Mouse (Mus musculus) urinary bladder, postnatal 10 days (tissue): ENCODE measurements around the gene Leng8.
A peak's percentile ranks its signal among the peaks of the same experiment; 100 is the strongest.

Experiments used
- DNase-seq: peaks from one replicate; pipeline ENCODE4 v3.0.0; 2022; ENCODE audit warnings: low spot score

Leng8 gene

DNA sequence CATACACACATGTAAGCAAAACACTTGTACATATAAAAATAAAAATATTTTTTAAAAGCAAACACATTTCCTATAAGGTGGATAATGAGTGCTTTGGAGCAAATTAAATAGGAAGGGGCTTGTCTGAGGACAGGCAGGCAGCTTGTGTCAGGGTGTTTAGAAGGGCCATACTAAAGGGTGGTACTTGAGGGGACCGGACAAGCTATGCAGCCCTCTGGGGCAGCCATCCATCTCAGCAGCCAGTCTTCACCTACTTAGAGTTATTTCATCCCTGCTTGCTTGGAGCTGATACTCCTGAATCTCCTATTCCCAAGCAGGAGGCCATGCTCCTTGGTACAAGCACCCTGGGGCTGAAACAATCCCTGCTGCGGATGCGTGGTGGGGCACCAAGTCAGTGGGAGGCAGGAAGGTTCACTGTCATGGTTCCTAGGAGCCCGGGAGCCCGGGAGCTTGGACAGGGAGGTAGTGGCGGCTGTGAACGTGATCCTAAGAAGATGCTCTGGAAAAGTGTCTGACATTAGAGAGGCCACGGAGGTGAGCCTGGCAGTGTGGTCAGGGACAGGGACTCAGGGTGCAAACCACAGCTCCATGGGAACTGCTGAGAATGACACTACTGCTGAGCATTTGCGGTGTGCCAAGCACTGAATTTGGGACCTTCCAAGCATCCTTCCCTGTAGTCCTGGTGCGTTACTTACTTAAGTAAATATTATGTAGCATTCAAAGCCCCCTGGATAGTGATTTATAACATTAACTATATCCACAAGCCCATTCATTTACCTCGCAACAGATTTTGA, 9.7 kb upstream of the Leng8 start:
- no peak for DNase-seq

DNA sequence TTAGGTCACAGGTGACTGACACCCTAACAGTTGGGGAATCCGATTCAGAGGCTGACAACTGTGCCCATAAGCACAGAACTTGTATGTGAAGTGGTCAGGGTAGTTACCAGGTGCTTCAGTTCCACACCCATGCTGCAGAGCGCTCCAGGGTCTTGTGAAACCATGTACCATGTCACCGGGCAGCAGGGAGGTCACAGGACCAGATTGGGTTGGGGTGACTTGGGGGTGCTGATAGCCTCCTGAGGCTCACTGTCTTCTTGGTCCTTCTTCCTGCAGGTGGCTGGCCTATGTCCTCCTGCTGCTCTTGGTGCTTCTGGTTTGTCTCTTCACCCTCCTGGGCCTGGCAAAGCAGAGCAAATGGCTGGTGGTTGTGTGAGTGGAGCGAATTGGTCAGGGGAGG, 8.9 kb upstream of the Leng8 start:
- no peak for DNase-seq

DNA sequence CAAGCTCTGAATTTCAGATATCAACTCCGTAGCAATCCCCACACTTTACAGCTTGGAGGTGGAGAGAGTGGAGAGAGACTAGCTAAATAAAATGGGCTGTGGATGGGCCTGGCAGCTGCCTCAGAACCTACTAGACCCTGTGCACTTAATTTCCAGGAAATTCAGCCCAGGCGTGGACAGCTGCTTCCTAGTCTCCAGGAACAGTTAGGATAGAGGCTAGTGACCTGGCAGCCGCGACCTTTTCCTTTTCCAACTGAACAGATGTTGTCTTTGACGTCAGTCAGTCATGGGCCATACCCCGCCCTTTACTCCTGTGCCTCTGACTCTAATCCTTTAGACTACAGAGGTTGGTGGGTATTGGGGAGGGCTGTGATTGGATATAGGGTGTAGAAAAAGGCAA, 8.0 kb upstream of the Leng8 start:
- no peak for DNase-seq

DNA sequence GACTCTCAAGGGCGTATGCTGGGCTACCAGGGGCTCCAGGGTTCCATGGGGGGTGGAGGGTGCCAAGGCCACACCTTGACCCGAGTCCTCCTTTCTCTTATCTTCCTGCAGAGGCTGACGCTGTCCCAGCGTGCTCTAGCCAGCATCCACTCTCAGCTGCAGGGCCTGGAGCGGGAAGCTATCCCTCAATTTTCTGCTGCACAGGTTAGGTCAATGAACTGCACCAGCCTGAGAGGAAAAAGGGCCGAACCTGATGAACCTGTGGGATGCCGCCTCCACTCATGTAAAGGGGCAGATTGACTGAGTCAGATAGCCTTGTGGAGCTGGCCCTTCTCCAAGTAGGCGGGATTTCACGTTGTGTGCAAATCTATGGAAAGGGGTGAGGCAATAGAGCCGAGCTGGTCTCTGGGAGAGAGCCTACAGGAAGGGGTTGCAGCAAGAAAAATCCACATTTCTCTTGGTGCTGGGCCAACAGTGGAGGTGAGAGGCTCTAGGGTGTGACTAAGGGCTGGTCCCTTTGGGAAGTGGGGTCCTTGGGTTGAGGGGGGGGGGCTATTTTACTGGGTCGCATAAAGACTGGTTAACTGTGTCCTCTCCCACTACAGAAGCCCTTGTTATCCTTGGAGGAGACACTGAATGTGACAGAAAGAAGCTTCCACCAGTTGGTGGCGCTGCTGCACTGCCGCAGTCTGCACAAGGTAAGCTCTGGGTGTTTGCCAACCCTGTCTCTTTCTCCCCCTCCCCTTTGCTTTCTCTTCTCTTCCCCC, 6.0 kb upstream of the Leng8 start:
- no peak for DNase-seq

DNA sequence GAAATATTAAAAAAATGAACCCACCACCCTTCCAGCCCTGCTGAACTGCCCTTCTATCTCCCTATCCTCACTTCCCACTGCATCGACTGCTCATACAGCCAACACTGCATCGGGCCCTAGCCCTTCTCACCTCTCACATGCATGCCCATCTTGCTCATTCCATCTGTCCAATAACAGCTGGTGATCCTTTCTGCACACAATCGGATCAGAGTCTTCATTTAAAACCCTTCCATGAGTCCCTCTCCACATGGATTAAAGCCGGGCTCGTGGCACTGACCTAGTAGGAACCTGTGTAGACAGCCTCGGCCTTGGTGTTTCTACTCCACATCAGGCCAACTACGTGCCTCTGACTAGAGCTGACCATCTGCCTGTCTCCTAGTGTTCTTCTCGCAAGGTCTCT, 4.9 kb upstream of the Leng8 start:
- DNase-seq: no peak

DNA sequence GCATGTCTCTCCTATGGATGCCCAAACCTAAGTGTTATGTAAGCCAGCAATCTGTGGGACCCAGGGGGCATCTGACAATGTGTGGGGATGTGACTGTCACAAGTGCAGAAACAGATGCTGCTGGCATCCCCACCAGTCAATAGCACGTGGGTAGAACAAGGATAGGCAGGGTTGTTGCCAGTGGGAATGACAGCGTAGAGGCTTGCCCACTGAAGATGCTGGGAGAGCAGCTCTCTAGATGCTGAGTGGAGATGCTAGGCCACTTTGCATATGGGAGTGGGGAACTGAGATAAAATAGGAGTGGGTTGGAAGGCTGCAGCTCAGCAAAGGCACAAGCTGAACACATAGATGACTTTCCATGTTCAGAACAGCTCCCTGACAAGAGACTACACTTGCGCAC, 4.3 kb upstream of the Leng8 start:
- no peak for DNase-seq

DNA sequence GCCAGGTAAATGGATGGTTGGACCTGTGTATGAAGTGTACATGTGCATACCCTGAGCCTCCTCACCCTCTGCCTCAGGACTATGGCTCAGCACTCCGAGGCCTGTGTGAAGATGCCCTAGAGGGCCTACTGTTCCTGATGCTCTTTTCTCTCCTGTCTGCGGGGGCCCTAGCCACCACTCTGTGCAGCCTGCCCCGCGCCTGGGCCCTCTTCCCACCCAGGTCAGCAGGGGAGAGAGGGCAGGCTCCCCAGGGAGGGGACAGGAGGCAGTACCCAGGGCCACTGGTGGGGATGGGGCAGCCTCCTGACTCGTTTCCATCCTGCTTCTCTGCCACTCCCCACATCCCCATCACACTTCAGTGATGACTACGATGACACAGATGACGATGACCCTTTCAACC, 3.8 kb upstream of the Leng8 start:
- no peak for DNase-seq

DNA sequence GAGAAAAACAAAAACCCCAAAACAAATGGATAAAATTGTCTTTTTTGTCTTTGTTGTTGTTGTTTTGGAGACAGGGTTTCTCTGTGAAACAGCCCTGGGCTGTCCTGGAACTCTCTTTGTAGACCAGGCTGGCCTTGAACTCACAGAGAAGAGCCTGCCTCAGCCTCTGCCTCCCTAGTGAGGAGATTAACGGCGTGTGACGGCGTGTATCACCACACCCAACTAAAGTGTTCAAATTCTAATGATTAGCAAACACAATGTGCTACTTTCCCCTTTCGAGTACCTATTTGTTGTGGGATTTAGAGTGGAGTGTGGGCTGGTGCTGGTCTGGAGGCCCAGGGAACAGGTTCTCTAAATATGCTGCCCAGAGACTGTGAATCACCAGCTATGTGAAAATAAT, 1.9 kb upstream of the Leng8 start:
- no peak for DNase-seq

DNA sequence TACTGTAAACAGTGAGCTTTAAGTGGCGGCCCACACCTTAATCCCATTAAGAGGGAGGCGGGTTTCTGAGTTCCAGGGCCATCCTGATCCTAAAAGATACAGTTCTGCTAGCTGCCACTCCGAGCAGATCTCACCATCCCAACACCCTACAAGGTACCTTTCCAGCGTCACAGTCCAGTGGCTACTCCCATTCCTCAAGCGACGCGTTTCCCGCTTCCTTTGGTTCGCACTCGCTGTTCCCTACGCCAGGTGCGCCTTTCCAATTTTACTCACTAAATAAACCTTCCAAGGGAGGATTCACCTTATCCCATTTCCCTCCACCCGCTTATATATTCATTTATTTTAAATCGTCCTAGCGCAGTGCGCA, 452 bp upstream of the Leng8 start:
- DNase-seq: no peak

DNA sequence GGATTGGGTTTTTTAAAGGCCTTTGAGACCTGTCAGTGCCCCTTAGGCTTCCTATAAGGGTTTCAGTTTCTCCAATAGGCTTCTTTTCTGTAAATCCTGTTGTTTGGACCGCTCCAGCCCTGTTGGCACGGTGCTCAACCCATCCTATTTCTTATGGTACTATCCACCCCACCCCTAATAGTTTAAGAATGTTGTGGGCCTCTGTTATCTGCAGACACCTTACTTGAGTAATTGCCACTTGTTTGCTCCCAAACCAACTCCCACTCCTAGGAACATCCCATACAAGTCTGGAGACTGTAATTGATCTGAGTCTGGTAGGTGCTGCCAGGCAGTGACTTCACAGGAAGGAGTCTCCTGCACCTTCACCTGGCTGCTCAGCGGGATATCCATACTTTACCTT, 907 bp downstream of the Leng8 start:
- DNase-seq: no peak

DNA sequence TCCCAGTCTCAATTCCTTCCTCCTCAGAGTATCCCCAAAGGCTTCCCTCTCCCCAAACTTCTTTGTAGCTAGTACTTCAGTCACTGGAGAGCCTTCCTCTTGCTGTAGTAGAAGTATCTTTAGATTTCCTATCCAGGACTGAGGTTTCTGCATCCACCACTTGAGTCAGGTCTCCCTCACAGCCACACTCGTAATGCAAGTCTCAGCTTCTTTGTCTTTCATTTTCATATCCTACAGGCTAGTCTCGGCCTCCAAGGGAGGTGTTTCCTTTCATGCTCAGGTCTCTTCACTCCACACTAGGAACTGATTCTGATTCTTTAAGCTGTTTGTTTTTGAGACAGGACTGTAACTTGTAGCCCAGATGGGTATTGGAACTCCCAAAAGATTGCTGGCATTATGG, 1.3 kb downstream of the Leng8 start:
- DNase-seq: no peak

DNA sequence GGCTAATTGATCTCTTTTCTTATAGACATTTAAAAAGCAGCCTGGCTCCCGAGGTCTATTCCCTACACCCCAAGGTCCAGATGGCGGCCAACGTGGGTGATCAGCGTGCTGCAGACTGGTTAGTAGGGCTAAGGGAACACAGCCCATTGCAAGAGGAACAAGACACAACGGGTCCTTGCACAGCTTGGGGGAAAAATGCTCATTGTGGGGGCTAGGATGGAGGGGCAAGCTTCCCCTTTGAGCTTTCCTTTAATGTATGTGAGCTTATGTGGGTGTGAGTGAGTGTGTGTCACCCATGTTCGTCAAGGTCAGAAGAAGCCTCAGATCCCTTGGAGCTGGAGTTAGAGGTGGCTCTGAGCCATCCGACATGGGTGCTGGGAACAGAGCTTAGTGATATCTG, 1.8 kb downstream of the Leng8 start:
- no peak for DNase-seq

DNA sequence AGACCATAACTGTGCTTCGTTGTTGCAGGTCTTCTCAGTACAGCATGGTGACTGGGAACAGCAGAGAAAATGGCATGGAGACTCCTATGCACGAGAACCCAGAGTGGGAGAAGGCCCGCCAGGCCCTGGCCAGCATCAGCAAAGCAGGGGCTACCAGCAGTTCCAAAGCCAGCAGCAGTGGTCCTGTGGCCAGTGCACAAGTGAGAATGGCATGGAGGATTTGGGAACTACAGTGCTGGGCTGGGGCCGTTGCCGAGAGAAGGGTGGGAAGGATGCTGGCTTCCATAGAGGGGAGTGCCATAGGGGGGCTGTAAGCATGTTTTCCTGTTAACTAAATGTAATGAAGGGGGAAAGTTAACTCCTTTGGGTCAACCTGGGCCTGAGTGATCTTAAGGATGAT, 2.6 kb downstream of the Leng8 start:
- DNase-seq: no peak

DNA sequence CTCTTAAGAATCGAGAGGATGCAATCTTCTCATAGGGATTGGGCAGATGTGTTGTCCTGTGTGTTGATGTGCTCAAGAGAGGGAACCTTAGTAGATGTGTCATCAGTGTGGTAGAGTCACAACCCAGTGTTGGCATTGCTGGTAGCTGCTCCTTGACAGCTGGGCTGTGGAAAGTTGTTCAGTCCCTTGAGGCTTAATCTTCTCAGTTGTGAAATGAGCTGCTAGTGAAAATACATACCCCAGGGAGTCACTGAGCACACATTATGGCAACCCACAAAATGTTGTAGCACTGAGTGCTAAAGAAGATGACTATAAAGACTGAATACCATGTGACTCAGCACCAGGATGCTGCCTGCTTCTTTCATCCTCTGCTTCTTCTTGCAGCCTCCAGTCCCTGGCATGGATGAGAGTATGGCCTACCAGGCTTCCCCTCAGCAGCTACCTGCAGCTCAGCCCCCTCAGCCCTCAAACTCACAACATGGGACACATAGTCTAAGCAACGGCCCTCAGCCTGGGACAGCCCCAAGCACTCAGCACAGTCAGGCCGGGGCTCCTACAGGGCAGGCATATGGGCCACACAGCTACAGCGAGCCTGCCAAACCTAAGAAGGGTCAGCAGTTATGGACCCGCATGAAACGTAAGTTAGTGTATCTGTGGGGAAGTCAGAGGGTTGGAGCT, 4.9 kb downstream of the Leng8 start:
- DNase-seq: no peak

DNA sequence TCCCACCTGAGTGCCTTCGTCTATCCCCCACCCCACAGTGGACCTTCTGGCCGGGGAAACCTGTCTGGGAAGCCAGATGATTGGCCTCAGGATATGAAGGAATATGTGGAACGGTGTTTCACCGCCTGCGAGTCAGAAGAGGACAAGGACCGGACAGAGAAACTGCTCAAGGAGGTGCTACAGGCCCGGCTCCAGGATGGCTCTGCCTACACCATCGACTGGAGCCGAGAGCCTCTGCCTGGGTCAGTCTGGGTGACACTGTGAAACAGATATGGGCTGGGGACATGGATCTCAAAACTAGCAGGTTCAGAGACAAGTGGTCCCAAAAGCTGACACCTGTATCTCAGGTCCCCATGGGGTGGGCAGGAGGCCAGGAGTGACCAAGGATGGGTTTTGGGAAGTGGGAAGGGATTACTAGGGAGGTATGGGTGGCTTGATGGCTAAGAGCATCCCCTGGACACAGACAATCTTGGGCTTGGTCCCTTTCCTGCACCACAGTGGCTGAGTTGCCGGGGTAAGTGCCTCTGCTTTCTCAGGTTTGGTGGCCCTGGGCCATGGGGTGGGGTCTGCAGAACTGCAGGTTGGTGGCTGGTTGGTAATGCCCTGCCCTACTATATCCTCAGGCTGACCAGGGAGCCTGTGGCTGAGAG, 6.1 kb downstream of the Leng8 start:
- no peak for DNase-seq

DNA sequence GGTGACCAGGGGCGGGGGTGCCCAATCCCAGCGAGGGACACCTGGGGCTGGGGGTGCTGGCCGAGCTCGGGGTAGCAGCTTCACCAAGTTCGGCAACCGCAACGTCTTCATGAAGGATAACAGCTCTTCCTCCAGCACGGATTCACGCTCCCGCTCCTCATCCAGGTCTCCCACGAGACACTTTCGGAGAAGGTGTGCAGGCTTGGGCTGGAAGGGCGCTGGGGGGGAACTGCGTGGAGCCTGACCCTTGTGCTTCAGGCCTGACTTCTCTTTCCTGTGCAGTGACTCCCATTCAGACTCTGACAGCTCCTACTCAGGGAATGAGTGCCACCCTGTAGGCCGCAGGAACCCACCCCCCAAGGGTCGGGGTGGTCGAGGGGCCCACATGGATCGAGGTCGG, 6.7 kb downstream of the Leng8 start:
- no peak for DNase-seq

DNA sequence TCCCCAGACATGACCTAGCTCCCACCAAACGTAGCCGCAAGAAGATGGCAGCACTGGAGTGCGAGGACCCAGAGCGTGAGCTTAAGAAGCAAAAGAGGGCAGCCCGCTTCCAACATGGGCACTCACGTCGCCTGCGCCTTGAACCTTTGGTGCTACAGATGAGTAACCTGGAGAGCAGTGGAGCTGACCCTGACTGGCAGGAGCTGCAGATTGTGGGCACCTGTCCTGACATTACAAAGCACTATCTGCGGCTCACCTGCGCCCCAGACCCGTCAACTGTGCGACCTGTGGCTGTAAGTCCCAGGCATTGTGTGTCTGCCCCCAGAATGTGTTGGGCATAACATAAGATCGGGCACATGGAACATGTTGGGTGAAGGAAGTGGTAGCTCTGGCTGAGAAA, 7.2 kb downstream of the Leng8 start:
- no peak for DNase-seq

DNA sequence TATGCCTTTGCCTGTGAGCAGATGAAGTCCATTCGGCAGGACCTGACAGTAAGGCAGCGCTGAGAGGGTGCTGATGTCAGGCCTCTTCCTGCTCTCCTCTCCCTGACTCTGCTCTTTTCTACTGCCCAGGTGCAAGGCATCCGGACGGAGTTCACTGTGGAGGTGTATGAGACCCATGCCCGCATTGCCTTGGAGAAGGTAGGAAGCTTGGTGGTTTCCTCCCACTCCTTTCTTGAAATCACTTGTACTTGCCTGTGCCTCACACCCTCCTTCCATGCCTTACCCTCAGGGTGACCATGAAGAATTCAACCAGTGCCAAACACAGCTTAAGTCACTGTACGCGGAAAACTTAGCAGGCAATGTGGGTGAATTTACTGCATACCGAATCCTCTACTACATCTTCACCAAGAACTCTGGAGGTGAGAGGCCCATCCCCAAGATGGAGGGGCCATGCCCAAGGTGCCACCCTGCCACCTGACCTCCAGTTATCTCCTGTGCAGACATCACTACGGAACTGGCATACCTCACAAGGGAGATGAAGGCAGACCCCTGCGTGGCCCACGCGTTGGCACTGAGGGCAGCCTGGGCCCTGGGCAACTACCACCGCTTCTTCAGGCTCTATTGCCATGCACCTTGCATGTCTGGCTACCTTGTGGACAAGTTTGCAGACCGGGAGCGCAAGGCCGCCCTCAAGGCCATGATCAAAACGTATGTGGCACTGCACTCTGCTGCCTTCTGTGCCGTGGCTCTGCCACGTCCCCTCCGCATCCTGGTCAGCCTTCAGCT, 8.1 kb downstream of the Leng8 start:
- DNase-seq: no peak

DNA sequence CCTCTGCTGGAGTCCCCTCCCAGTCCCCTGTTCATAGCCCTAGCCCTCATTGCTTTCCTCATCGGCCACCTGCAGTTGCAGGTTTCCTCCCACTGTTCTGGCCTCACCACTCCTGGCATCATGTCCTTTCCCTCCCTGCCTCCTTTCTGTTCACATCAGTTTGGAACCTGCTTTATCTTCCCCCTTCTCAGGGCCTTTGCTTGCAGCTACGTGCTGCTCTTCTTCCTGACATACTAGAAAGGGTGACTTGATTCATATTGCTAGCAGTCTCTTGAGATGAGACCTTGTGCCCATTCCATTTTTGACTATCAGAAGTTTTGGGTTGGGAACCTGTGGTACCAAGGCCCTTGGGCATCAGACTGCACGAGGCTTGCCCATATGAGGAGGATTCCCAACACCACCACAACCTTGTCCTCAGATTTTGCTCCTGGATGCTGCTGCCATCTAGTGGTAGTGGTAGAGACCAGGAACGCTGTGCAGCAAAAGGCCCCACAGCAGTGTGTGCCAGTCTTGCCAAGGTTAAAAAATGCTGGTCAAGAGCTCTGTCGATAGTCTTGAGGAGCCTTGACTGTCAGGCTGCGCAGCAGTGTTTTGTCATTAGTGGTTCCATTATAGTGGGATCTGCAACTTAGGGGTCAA, 8.8 kb downstream of the Leng8 start:
- no peak for DNase-seq

DNA sequence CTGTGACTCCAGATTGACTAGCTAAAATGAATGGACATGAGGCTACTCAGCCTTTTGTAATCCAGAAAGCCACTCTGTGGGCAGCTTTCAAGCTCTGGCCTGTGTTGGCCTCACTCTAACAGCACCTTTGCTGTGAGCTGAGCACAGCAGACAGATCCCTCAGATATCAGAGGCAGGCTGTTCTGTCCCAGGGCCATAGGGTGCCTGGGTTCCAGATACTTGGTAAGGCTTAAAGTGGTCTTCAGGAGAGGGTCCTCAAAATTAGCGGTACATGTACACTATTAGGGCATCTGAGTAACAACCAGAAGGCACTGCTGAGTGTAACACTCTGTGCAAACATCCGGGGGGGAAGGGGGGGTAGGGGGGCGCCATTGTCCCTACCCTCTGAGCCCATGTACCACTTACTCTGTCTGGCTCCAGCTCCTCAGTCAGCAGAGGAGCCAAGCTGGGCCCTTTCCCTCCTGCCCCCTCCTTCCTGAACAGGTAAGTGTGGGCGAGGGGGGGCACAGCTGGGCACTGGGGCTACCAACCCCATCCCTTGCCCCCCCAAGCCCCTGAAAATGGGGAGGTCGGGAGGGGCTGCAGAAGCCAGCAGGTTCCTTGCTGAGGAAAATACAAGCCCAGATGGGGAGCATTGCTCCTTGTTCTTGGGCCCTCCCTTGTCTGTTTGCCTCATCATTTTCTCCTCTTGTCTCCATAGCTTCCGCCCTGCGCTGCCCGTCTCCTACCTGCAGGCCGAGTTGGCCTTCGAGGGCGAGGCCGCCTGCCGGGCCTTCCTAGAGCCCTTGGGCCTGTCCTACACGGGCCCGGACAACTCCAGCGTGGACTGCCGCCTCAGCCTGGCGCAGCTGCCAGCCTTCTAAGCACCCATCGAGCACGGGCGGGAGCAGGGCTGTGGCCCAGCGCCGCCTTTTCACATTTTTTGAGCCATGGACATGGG, 9.7 kb downstream of the Leng8 start:
- DNase-seq: peak; percentile 4
